Mouse (Mus musculus): ENCODE data around the gene Ppp2r3d. TPM values are rescaled to one million over a fixed set of nuclear protein-coding genes. Genes with fewer than 3 reads are reported as not detected.
"Not testable (repeated sequence)": the region's sequence is repeated elsewhere in the genome, so short reads cannot be mapped to it uniquely, and the experiment has no call there.

Ppp2r3d gene
- 110 and 118 TPM in 2 replicates for polyA plus RNA-seq (2014; fragmentation: Nextera tagmentation; extraction: Ambion mirVana)

DNA sequence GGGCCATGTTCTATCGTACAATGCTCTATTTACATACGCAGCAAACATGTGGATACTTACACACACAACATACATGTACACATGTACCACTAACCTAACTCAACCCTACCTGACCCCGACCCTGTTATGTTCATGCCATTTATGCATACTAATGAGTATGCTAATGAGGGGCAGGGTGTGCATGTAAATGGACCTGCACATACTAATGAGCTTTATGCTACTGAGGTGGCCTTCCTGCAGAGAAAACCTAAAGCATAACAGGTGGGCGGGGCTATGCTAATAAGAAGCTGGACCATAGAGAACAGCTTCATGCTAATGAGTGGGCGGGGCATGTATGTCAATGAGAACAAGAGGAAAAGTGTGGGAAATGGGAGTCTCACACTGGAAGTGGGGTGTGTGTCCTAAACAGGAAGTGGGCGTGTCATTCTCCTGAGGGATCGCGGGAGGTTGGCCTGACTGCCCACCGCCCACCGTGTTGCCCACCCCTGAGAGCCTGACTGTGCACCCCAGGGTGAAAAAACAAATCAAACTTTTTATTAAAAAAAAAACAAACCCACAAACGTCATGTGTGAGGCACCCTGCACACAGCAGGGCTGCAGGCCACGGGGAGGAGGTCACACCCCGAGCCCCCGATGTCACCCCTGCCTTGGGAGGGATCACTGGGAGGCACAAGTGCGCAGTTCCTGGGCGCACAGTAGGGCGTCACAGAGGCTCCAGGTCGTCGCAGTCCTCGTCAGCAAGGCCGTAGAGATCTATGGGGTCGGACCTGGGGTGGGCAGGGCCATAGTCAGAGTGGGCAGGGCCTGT is at the start of gene Ppp2r3d:
Gene Ppp2r3d (minus strand): TSS at position 803 of the 807 bp plus-strand sequence.
- Histone ChIP-seq H3K9me3 (ENCODE audit: control insufficient read depth, low read length) (no peaks in the 10 kb centered on the region), H3K36me3 (ENCODE audit: control insufficient read depth, insufficient read depth, low read length) (peaks cover 6% of the 10 kb centered on the region), H3K9ac (ENCODE audit: low read depth, low read length) (no peak within 1 kb of the TSS), H3K4me2 (replicated peaks; ENCODE audit: low read depth, low read length) (no peak within 1 kb of the TSS), H3K27ac (ENCODE audit: low read depth, low read length) (no peak within 1 kb of the TSS), H3K4me3 (ENCODE audit: low read depth, low read length) (no peak within 1 kb of the TSS), H3K4me1 (replicated peaks; ENCODE audit: control insufficient read depth, insufficient read depth, low read length) (no peaks in the 10 kb centered on the region), H3K27me3 (ENCODE audit: control insufficient read depth, insufficient read depth, low read length) (no peaks in the 10 kb centered on the region)
- DNase-seq (ENCODE audit: low spot score) (peak; percentile 8), ATAC-seq (ENCODE audit: low FRiP score) (peak; percentile 72)
- 97% methylated on average over 22 of the region's 22 CpGs for WGBS

DNA sequence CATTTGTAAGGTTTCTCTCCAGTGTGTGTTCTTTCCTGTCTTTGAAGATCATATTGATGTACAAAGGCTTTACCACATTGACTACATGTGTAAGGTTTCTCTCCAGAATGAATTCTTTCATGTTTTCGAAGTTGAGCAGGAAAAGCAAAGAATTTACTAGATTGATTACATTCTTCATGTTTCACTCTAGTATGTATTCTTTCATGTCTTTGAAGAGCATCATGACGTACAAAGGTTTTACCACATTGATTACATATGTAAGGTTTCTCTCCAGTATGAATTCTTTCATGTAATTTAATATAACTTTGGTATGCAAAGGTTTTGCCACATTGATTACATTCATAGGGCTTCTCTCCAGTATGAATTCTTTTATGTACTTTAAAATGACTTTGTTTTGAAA is 17.0 kb upstream of the Ppp2r3d start, which contains the start of gene Gm21836:
Gene Gm21836 (minus strand): TSS at position 101 of the 400 bp plus-strand sequence.
- H3K27ac ChIP-seq (ENCODE audit: low read depth, low read length); ATAC-seq (ENCODE audit: low FRiP score); H3K27me3 ChIP-seq (ENCODE audit: control insufficient read depth, insufficient read depth, low read length); DNase-seq (ENCODE audit: low spot score); H3K4me1 ChIP-seq (replicated peaks; ENCODE audit: control insufficient read depth, insufficient read depth, low read length); H3K4me2 ChIP-seq (replicated peaks; ENCODE audit: low read depth, low read length); H3K36me3 ChIP-seq (ENCODE audit: control insufficient read depth, insufficient read depth, low read length); H3K9ac ChIP-seq (ENCODE audit: low read depth, low read length); H3K4me3 ChIP-seq (ENCODE audit: low read depth, low read length); H3K9me3 ChIP-seq (ENCODE audit: control insufficient read depth, low read length): not testable (repeated sequence)
- WGBS: 89% methylated on average over 2 of the region's 2 CpGs

DNA sequence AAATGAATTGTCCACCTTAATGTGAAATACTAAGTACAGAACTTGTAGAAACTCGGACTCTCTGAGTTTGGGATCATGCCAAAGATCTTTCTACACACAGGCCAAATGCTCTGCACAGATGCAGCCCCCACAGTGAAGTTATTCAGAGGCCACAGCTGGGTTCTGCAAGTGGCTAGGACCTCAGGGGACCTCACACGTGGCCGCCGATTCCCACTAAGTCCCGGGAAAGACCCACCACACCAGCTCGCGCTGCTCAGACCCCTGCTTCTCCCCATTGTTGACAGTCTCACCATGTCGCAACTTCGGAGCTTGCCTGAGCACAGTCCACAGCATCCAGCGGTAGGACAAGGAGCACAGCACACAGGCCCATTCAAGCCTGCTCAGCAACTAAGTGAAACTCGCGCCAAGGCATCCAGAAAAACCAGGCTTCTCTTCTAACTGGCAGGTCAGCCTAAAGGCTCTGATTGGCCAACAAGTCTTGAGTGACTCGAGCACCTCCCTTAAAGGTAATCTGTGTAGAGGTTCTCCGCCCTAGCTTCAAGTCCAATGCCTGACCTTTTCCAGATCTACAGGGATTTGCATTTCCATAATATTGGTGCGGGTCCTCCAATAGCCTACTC is 3.8 kb upstream of the Ppp2r3d start:
- H3K9me3 ChIP-seq (ENCODE audit: control insufficient read depth, low read length); H3K27me3 ChIP-seq (ENCODE audit: control insufficient read depth, insufficient read depth, low read length); H3K4me2 ChIP-seq (replicated peaks; ENCODE audit: low read depth, low read length); H3K27ac ChIP-seq (ENCODE audit: low read depth, low read length); DNase-seq (ENCODE audit: low spot score); ATAC-seq (ENCODE audit: low FRiP score); H3K36me3 ChIP-seq (ENCODE audit: control insufficient read depth, insufficient read depth, low read length); H3K4me1 ChIP-seq (replicated peaks; ENCODE audit: control insufficient read depth, insufficient read depth, low read length); H3K9ac ChIP-seq (ENCODE audit: low read depth, low read length); H3K4me3 ChIP-seq (ENCODE audit: low read depth, low read length): not testable (repeated sequence)
- WGBS: 65% methylated on average over 13 of the region's 15 CpGs

DNA sequence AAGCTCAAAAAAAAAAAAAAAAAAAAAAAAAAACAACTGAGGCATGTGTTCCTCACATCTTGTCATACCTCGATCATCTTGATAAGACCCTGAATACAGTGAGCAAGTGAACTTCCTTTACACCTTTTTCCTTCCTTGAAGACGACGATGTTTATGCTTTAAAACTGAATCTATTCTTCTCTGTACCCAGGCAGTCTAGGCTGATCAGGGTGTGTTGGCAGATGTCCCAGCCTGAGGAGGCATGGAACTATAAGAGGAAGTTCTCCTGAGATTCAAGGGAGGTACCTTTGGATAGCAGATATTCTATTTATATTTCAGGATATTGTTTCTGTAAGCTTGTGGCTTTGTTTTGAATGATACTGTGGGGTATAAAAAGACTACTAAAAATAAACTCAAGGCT is 1.4 kb upstream of the Ppp2r3d start:
- H3K9me3 ChIP-seq (ENCODE audit: control insufficient read depth, low read length): no peaks in the 10 kb centered on the region
- DNase-seq (ENCODE audit: low spot score) (no peak), ATAC-seq (ENCODE audit: low FRiP score) (no peak)
- no peaks in the 10 kb centered on the region for H3K27me3 ChIP-seq (ENCODE audit: control insufficient read depth, insufficient read depth, low read length)
- H3K4me2 ChIP-seq (replicated peaks; ENCODE audit: low read depth, low read length): no peak overlapping the region
- H3K9ac ChIP-seq (ENCODE audit: low read depth, low read length): no peak overlapping the region
- peaks cover 6% of the 10 kb centered on the region for H3K36me3 ChIP-seq (ENCODE audit: control insufficient read depth, insufficient read depth, low read length)
- H3K27ac ChIP-seq (ENCODE audit: low read depth, low read length): no peak overlapping the region
- H3K4me3 ChIP-seq (ENCODE audit: low read depth, low read length): no peak overlapping the region
- 83% methylated on average over 3 of the region's 3 CpGs for WGBS
- no peaks in the 10 kb centered on the region for H3K4me1 ChIP-seq (replicated peaks; ENCODE audit: control insufficient read depth, insufficient read depth, low read length)

DNA sequence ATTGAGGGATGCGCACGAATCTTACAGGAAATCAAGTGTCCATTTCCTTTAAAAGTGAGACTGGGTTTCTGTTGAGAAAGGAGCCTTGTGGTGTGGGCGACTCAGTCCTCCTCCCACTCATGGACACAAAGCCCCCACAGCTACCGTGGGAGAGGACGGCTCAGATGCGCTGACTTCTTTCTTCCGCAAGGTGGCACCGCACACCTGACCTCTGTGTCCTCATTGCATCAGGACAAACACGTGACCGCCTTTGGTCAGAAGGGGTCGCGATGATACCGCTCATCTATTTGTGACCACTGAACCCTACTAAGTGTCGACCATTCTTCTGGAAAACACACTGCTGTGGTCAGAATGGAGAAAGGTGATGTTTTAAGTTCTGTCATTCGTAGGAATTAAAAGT is 1.0 kb downstream of the Ppp2r3d start:
- WGBS: 82% methylated on average over 15 of the region's 15 CpGs
- no peak overlapping the region for H3K4me3 ChIP-seq (ENCODE audit: low read depth, low read length)
- no peaks in the 10 kb centered on the region for H3K27me3 ChIP-seq (ENCODE audit: control insufficient read depth, insufficient read depth, low read length)
- ATAC-seq (ENCODE audit: low FRiP score) (peak; percentile 40), DNase-seq (ENCODE audit: low spot score) (no peak)
- H3K4me2 ChIP-seq (replicated peaks; ENCODE audit: low read depth, low read length): no peak overlapping the region
- peaks cover 6% of the 10 kb centered on the region for H3K36me3 ChIP-seq (ENCODE audit: control insufficient read depth, insufficient read depth, low read length)
- H3K9ac ChIP-seq (ENCODE audit: low read depth, low read length): no peak overlapping the region
- no peak overlapping the region for H3K27ac ChIP-seq (ENCODE audit: low read depth, low read length)
- H3K9me3 ChIP-seq (ENCODE audit: control insufficient read depth, low read length): no peaks in the 10 kb centered on the region
- H3K4me1 ChIP-seq (replicated peaks; ENCODE audit: control insufficient read depth, insufficient read depth, low read length): no peaks in the 10 kb centered on the region

GRCm38 (mm10) chr9:124456572-124456971 is 20.1 kb downstream of the Ppp2r3d start:
- no peak for ATAC-seq (ENCODE audit: low FRiP score)
- WGBS: 2% methylated on average over 1 of the region's 1 CpGs

GRCm38 (mm10) chr9:124442533-124442855 is 34.2 kb downstream of the Ppp2r3d start:
- H3K36me3 ChIP-seq (ENCODE audit: control insufficient read depth, insufficient read depth, low read length): peaks cover 28% of the 10 kb centered on the region
- DNase-seq (ENCODE audit: low spot score): no peak
- no peaks in the 10 kb centered on the region for H3K4me1 ChIP-seq (replicated peaks; ENCODE audit: control insufficient read depth, insufficient read depth, low read length)
- H3K9ac ChIP-seq (ENCODE audit: low read depth, low read length): no peak overlapping the region
- no peak overlapping the region for H3K4me2 ChIP-seq (replicated peaks; ENCODE audit: low read depth, low read length)
- H3K27me3 ChIP-seq (ENCODE audit: control insufficient read depth, insufficient read depth, low read length): no peaks in the 10 kb centered on the region
- no peak overlapping the region for H3K4me3 ChIP-seq (ENCODE audit: low read depth, low read length)
- H3K9me3 ChIP-seq (ENCODE audit: control insufficient read depth, low read length): no peaks in the 10 kb centered on the region
- H3K27ac ChIP-seq (ENCODE audit: low read depth, low read length): no peak overlapping the region
- no peak for ATAC-seq (ENCODE audit: low FRiP score)
- 96% methylated on average over 15 of the region's 15 CpGs for WGBS

More at GRCm38 (mm10) chr9:124456572-124456971, 20.1 kb downstream of the Ppp2r3d start:
- Histone ChIP-seq H3K9ac (ENCODE audit: low read depth, low read length) (no peak overlapping the region), H3K27me3 (ENCODE audit: control insufficient read depth, insufficient read depth, low read length) (no peaks in the 10 kb centered on the region), H3K9me3 (ENCODE audit: control insufficient read depth, low read length) (no peaks in the 10 kb centered on the region), H3K4me1 (replicated peaks; ENCODE audit: control insufficient read depth, insufficient read depth, low read length) (no peaks in the 10 kb centered on the region), H3K4me3 (ENCODE audit: low read depth, low read length) (no peak overlapping the region), H3K36me3 (ENCODE audit: control insufficient read depth, insufficient read depth, low read length) (no peaks in the 10 kb centered on the region), H3K27ac (ENCODE audit: low read depth, low read length) (no peak overlapping the region), H3K4me2 (replicated peaks; ENCODE audit: low read depth, low read length) (no peak overlapping the region)
- DNase-seq (ENCODE audit: low spot score): peak; percentile 42

DNA sequence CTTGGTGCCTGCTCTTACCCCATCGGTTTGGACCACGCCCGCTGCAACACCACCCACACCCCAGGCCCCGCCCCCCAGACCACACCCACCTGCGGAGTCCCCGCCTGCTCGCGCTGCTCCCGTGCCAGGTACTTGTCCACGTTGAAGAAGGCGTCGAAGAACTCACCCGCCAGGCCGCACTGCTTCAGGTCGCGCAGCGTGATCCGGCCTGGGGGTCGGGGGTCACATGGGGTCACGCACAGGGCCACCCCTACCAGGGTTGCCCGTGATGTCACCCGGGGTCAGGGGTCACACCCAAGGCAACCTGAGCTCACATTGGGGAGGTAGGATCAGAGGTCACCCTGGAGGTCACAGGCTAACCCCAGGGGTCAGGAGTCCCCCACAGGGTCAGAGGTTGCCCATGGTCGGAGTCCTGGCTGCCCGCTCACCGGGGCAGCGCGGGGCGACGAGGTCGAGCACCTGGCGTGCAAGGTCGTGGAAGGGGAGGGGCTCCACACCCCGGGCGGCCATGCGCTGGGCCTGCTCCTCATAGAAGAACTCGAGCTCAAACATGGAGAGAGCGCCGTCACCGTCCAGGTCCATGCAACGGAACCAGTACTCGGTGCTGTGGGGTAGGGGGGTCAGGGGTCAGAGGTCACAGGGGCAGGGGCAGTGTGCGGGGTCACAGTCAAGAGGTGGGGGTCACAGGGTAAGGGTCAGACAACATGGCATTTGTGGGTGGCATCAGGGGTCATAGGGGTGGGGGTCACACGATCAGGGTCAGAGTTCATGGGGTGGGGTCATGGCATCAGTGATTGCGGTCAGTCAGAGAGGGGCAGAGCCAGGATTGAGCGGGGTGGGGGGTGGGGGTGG is 34.8 kb downstream of the Ppp2r3d start:
- 98% methylated on average over 45 of the region's 45 CpGs for WGBS
- Histone ChIP-seq H3K36me3 (ENCODE audit: control insufficient read depth, insufficient read depth, low read length) (peaks cover 28% of the 10 kb centered on the region), H3K9me3 (ENCODE audit: control insufficient read depth, low read length) (no peaks in the 10 kb centered on the region), H3K27me3 (ENCODE audit: control insufficient read depth, insufficient read depth, low read length) (no peaks in the 10 kb centered on the region), H3K4me1 (replicated peaks; ENCODE audit: control insufficient read depth, insufficient read depth, low read length) (no peaks in the 10 kb centered on the region), H3K4me2 (replicated peaks; ENCODE audit: low read depth, low read length) (no peak overlapping the region), H3K27ac (ENCODE audit: low read depth, low read length) (no peak overlapping the region), H3K4me3 (ENCODE audit: low read depth, low read length) (no peak overlapping the region), H3K9ac (ENCODE audit: low read depth, low read length) (no peak overlapping the region)
- peak; percentile 41; the same call in 1 of the 2 replicates for ATAC-seq (ENCODE audit: low FRiP score)
- DNase-seq (ENCODE audit: low spot score): peak; percentile 10

Data from hindbrain, embryonic 11.5 days (tissue).